Mouse (Mus musculus): ENCODE results near the gene Relt. TPM values are rescaled to one million over a fixed set of nuclear protein-coding genes. Genes with fewer than 3 reads are reported as not detected.

The Relt gene
- polyA plus RNA-seq, 1 experiment from 2014 or later, result 2.1 TPM

DNA sequence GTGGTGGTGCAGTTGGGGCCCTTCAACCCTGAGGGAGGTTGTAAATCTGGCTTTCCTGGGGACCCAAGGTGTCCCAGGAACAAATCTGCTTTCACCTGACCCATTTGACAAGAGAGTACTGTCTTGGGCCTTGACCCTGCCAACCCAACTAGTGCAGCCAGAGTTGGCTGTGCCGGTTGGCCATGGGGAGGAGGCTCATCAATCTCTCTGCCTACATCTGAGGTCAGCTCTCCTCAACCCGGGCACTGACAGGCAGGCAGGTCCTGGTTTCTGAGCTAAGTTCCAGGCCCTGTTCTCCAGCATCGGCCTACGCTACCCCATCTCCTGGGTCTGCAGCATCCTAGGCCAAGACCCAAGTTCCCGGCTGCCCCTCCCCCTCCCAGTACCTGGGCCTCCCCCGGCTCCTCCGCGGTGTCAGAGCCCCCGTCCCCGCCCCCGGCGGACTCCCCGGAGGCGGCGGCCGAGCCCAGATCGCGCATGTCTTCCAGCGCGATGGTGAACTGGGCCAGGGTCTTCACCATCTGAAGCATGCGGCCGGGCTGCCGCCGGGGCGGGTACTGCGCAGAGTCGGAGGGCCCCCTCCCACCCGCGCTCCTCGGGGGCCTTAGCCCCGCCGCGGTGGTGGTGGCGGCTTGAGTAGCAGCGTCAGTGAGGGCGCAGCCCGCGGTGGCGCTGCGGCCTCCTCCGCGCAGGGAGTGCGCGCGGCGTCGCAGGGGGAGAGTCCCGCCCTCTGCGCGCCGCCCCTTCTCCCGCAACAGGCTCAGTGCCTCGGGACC is 31.0 kb upstream of the Relt start:
- H3K36me3 ChIP-seq (ENCODE audit: insufficient read depth, low read length), result peaks cover 11% of the 10 kb centered on the region
- ATAC-seq (replicated peaks; ENCODE audit: low FRiP score, low read depth) (no peak; the same call in 1 of the 2 replicates), DNase-seq (ENCODE audit: low spot score) (peak; percentile 52)
- H3K9me3 ChIP-seq (replicated peaks; ENCODE audit: low read length), result no peaks in the 10 kb centered on the region
- H3K4me2 ChIP-seq (ENCODE audit: low read length), result peak overlapping the region; percentile 93
- peak overlapping the region; percentile 68 for H3K9ac ChIP-seq (ENCODE audit: low read depth, low read length)
- WGBS, result 6% methylated on average over 53 of the region's 53 CpGs
- H3K4me3 ChIP-seq (replicated peaks; ENCODE audit: low read depth, low read length), result peak overlapping the region; percentile 45
- no peak overlapping the region for H3K27ac ChIP-seq
- TF ChIP-seq CTCF (IDR thresholded peaks at IDR 0.05; ENCODE audit: low read depth), result no peak
- no peaks in the 10 kb centered on the region for H3K27me3 ChIP-seq (ENCODE audit: insufficient read depth, low read length)
- H3K4me1 ChIP-seq (replicated peaks; ENCODE audit: insufficient read depth, low read length), result peaks cover 29% of the 10 kb centered on the region

DNA sequence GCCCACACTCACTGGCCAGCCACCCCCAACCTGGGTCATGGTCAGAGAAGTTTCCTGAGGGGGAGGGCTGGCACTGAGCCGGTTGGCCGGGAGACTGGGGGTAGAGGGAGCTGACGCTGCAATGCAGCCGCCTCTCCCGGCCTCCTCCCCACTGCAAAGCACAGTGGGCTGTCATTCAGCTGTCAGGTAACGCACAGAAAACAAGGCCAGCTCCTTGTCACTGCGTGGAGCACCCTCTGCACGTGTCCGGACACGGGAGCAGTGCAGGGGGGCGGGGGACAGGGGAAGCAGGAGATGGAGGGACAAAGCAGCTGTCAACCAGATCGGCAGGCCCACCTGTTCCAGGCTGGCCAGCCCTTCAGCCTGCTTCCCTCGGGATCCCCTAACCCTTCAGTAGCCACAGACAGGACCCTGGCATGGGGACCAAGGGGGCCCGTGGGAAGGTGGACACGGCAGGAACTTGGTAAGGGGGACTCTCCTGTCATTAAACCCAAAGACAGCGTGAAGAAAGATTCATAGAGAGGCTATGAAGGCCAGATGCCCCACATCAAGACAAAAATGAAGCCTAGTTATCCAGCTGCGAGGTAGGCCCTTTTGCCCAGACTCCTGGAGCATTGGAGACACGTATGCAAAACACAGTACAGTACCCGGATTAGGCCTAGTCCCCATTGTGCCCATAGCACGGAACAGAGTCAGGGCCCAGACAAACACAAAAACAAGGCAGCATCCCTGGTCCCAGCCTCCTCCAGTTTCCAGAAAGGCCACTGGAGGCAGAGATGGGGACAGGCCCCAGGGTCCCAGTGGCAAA is 30.2 kb upstream of the Relt start:
- Histone ChIP-seq H3K9me3 (replicated peaks; ENCODE audit: low read length) (no peaks in the 10 kb centered on the region), H3K27ac (0 out of 2 replicates have a peak overlapping the region, but pooled peaks have one; percentile 20), H3K4me2 (ENCODE audit: low read length) (peak overlapping the region; percentile 93), H3K27me3 (ENCODE audit: insufficient read depth, low read length) (no peaks in the 10 kb centered on the region), H3K36me3 (ENCODE audit: insufficient read depth, low read length) (peaks cover 16% of the 10 kb centered on the region), H3K4me3 (replicated peaks; ENCODE audit: low read depth, low read length) (no peak overlapping the region), H3K9ac (ENCODE audit: low read depth, low read length) (peak overlapping the region; percentile 68; the same call in 1 of the 2 replicates), H3K4me1 (replicated peaks; ENCODE audit: insufficient read depth, low read length) (peaks cover 29% of the 10 kb centered on the region)
- ATAC-seq (replicated peaks; ENCODE audit: low FRiP score, low read depth), result 0 out of 2 replicates have a peak, but pooled peaks have one; percentile 20
- TF ChIP-seq CTCF (IDR thresholded peaks at IDR 0.05; ENCODE audit: low read depth), result no peak
- no peak for DNase-seq (ENCODE audit: low spot score)
- WGBS, result 38% methylated on average over 20 of the region's 20 CpGs

DNA sequence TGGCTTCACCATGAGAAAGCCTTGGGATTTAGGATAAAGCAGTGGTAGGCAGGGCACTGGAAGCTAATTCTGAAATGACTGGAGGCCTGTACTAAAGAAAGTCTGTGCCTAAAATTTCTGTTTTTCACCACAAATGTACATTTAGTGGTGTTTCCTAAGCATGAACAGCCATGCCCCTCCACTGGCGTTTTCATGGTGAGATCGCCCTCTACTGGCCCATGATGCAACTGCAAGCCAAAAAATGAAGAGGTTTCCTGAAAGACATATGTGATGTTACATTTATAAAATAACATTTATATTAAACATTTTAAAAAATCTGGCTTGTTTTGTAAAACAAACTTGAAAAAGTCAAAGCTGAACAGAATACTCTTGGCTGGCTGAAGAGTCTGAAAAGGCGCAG is 23.3 kb upstream of the Relt start:
- no peak overlapping the region for H3K27ac ChIP-seq
- H3K27me3 ChIP-seq (ENCODE audit: insufficient read depth, low read length), result no peaks in the 10 kb centered on the region
- no peak overlapping the region for H3K9ac ChIP-seq (ENCODE audit: low read depth, low read length)
- peak; percentile 83 for TF ChIP-seq CTCF (IDR thresholded peaks at IDR 0.05; ENCODE audit: low read depth)
- ATAC-seq (replicated peaks; ENCODE audit: low FRiP score, low read depth), result no peak
- H3K4me2 ChIP-seq (ENCODE audit: low read length), result no peak overlapping the region
- no peaks in the 10 kb centered on the region for H3K4me1 ChIP-seq (replicated peaks; ENCODE audit: insufficient read depth, low read length)
- DNase-seq (ENCODE audit: low spot score), result peak; percentile 54
- H3K4me3 ChIP-seq (replicated peaks; ENCODE audit: low read depth, low read length), result no peak overlapping the region
- WGBS, result 33% methylated on average over 3 of the region's 3 CpGs
- H3K9me3 ChIP-seq (replicated peaks; ENCODE audit: low read length), result no peaks in the 10 kb centered on the region
- H3K36me3 ChIP-seq (ENCODE audit: insufficient read depth, low read length), result peaks cover 59% of the 10 kb centered on the region

DNA sequence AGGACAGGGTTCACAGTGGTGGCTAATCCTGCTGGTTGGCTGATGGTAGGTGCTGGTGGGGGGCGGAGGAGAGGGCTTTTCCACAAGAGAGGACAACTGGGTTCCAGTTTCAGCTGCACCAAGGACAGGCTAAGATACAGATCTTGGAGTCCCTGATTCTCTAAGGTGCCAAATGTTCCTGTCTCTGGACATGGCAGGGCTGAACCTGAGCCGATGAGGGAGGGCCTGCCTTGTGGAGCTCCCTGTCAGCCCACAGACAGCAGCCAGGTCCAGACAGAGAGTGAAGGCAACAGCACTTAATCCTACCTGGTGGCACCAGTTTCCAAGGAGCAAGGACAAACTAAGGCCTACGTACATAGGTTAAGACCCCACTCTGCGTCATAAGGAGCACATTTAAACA is 21.2 kb upstream of the Relt start:
- no peak for ATAC-seq (replicated peaks; ENCODE audit: low FRiP score, low read depth)
- Histone ChIP-seq H3K9me3 (replicated peaks; ENCODE audit: low read length) (no peaks in the 10 kb centered on the region), H3K4me2 (ENCODE audit: low read length) (no peak overlapping the region), H3K36me3 (ENCODE audit: insufficient read depth, low read length) (peaks cover 70% of the 10 kb centered on the region), H3K4me1 (replicated peaks; ENCODE audit: insufficient read depth, low read length) (no peaks in the 10 kb centered on the region), H3K4me3 (replicated peaks; ENCODE audit: low read depth, low read length) (no peak overlapping the region), H3K27me3 (ENCODE audit: insufficient read depth, low read length) (no peaks in the 10 kb centered on the region), H3K9ac (ENCODE audit: low read depth, low read length) (no peak overlapping the region), H3K27ac (no peak overlapping the region)
- 85% methylated on average over 4 of the region's 4 CpGs for WGBS
- TF ChIP-seq CTCF (IDR thresholded peaks at IDR 0.05; ENCODE audit: low read depth), result no peak
- DNase-seq (ENCODE audit: low spot score), result no peak

DNA sequence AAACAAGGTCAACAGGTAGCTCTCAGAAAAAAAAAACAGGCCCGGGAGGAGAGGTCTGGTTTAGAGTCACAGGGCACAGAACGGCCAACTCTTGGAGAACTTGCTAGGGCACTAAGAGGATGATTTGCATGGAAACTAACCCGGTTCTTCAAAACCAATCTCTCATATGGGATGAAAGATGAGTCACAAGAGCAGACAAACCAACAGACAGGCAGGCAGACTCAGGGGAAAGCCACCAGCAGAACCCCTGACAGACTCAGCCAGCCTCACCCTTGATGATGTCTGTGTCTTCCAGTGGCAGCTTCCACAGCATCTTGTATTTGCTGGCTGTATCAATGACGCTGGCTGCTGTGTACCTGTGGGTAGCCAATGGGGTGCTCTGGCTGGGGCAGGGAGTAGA is 18.7 kb upstream of the Relt start:
- DNase-seq (ENCODE audit: low spot score) (no peak), ATAC-seq (replicated peaks; ENCODE audit: low FRiP score, low read depth) (no peak)
- Histone ChIP-seq H3K27me3 (ENCODE audit: insufficient read depth, low read length) (no peaks in the 10 kb centered on the region), H3K4me1 (replicated peaks; ENCODE audit: insufficient read depth, low read length) (no peaks in the 10 kb centered on the region), H3K4me3 (replicated peaks; ENCODE audit: low read depth, low read length) (no peak overlapping the region), H3K27ac (no peak overlapping the region), H3K9me3 (replicated peaks; ENCODE audit: low read length) (no peaks in the 10 kb centered on the region), H3K4me2 (ENCODE audit: low read length) (no peak overlapping the region), H3K36me3 (ENCODE audit: insufficient read depth, low read length) (peaks cover 87% of the 10 kb centered on the region), H3K9ac (ENCODE audit: low read depth, low read length) (no peak overlapping the region)
- no peak for TF ChIP-seq CTCF (IDR thresholded peaks at IDR 0.05; ENCODE audit: low read depth)
- WGBS, result 80% methylated on average over 4 of the region's 4 CpGs

DNA sequence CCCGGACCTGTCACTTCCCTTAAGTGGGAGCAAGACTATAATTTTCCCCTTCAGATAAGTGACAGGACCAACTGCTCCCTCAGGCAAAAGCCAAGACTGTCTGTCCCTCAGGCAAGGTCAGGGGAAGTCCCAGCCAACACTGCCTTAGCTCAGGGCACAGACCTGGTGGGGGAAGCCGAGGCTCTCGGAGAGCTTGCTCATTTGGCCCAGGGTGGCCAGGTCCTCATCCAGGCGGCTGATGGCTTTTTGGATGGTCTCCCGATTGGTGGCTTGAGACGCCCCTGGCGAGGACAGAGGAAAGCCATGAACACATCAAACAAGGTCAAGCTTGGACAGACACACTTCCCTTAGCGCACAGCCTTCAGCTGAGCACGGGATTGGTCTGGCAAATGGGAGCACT is 18.3 kb upstream of the Relt start:
- peaks cover 91% of the 10 kb centered on the region for H3K36me3 ChIP-seq (ENCODE audit: insufficient read depth, low read length)
- no peak overlapping the region for H3K27ac ChIP-seq
- H3K9ac ChIP-seq (ENCODE audit: low read depth, low read length), result no peak overlapping the region
- no peak overlapping the region for H3K4me3 ChIP-seq (replicated peaks; ENCODE audit: low read depth, low read length)
- no peaks in the 10 kb centered on the region for H3K9me3 ChIP-seq (replicated peaks; ENCODE audit: low read length)
- H3K4me1 ChIP-seq (replicated peaks; ENCODE audit: insufficient read depth, low read length), result no peaks in the 10 kb centered on the region
- 78% methylated on average over 9 of the region's 9 CpGs for WGBS
- no peaks in the 10 kb centered on the region for H3K27me3 ChIP-seq (ENCODE audit: insufficient read depth, low read length)
- TF ChIP-seq CTCF (IDR thresholded peaks at IDR 0.05; ENCODE audit: low read depth), result no peak
- no peak for DNase-seq (ENCODE audit: low spot score)
- no peak overlapping the region for H3K4me2 ChIP-seq (ENCODE audit: low read length)
- ATAC-seq (replicated peaks; ENCODE audit: low FRiP score, low read depth), result no peak
